Mouse (Mus musculus): ENCODE measurements around the gene Kl. TPM values are rescaled to one million over a fixed set of nuclear protein-coding genes. Genes with fewer than 3 reads are reported as not detected.
A peak's percentile ranks its signal among the peaks of the same experiment; 100 is the strongest.

Gene Kl
- polyA plus RNA-seq, 1 experiment from 2014 or later: 0.25 TPM

DNA sequence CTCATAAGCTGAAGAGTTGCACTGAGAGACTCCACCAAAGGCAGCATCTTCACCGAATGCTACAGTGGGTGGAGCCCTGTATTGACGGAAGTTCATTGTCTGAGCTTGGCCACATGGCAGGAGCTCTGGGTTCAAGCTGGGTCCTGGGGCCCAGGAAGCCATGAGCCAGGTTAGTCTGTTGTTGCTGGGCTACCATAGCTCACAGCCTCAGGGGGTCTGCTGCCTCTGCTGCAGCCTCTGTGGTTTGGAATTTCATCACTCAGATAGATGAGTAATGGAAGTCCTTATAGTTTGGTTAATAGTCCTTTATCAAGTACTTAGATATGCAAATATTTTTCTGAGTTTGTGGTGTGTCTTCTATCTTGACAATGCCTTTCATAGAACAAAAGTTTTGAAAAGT lies 32.4 kb upstream of the Kl start:
- Histone ChIP-seq H3K4me2 (ENCODE audit: low read depth, low read length) (no peak overlapping the region), H3K4me3 (ENCODE audit: low read length) (no peak overlapping the region), H3K9me3 (ENCODE audit: control insufficient read depth, low read length) (no peaks in the 10 kb centered on the region), H3K27ac (ENCODE audit: low read length) (no peak overlapping the region), H3K27me3 (ENCODE audit: control insufficient read depth, insufficient read depth, low read depth, low read length) (no peaks in the 10 kb centered on the region), H3K36me3 (ENCODE audit: control insufficient read depth, insufficient read depth, low read length) (no peaks in the 10 kb centered on the region), H3K4me1 (replicated peaks; ENCODE audit: control insufficient read depth, insufficient read depth, low read length) (no peaks in the 10 kb centered on the region), H3K9ac (ENCODE audit: low read length) (no peak overlapping the region)
- WGBS: 73% methylated on average over 2 of the region's 2 CpGs
- ATAC-seq (ENCODE audit: low read depth): no peak

GRCm38 (mm10) chr5:150929406-150929805 lies 23.0 kb upstream of the Kl start:
- Histone ChIP-seq H3K27ac (ENCODE audit: low read length) (no peak overlapping the region), H3K36me3 (ENCODE audit: control insufficient read depth, insufficient read depth, low read length) (no peaks in the 10 kb centered on the region), H3K4me2 (ENCODE audit: low read depth, low read length) (no peak overlapping the region), H3K4me1 (replicated peaks; ENCODE audit: control insufficient read depth, insufficient read depth, low read length) (no peaks in the 10 kb centered on the region), H3K9ac (ENCODE audit: low read length) (no peak overlapping the region), H3K4me3 (ENCODE audit: low read length) (no peak overlapping the region), H3K9me3 (ENCODE audit: control insufficient read depth, low read length) (no peaks in the 10 kb centered on the region), H3K27me3 (ENCODE audit: control insufficient read depth, insufficient read depth, low read depth, low read length) (no peaks in the 10 kb centered on the region)
- ATAC-seq (ENCODE audit: low read depth): no peak
- WGBS: 75% methylated on average over 2 of the region's 2 CpGs

DNA sequence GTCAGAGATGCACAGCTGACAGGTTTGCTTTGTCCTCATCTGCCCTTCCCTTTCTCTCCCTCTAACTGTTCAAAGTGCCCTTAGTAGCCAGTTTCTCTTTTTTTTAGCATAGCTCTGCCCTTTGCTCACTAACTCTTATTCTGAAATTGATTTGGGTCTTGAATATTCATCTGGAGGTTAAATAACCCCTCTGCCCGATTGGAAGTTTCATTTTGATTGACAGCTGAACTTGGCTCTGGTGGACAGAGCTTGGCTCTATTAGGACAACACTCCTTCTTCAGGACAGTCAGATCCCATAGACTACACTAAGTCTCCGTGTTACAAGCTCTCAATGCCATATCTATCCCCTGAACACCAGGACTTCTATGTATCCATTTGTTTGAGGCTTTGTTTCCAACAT lies 19.8 kb upstream of the Kl start:
- no peak overlapping the region for H3K4me2 ChIP-seq (ENCODE audit: low read depth, low read length)
- WGBS: 75% methylated on average over 2 of the region's 2 CpGs
- no peaks in the 10 kb centered on the region for H3K36me3 ChIP-seq (ENCODE audit: control insufficient read depth, insufficient read depth, low read length)
- no peak overlapping the region for H3K27ac ChIP-seq (ENCODE audit: low read length)
- no peak overlapping the region for H3K4me3 ChIP-seq (ENCODE audit: low read length)
- no peak overlapping the region for H3K9ac ChIP-seq (ENCODE audit: low read length)
- no peaks in the 10 kb centered on the region for H3K9me3 ChIP-seq (ENCODE audit: control insufficient read depth, low read length)
- ATAC-seq (ENCODE audit: low read depth): no peak
- H3K4me1 ChIP-seq (replicated peaks; ENCODE audit: control insufficient read depth, insufficient read depth, low read length): peaks cover 8% of the 10 kb centered on the region
- H3K27me3 ChIP-seq (ENCODE audit: control insufficient read depth, insufficient read depth, low read depth, low read length): no peaks in the 10 kb centered on the region

- H3K9me3 ChIP-seq (ENCODE audit: control insufficient read depth, low read length): no peaks in the 10 kb centered on the region
- H3K4me2 ChIP-seq (ENCODE audit: low read depth, low read length): peak overlapping the region; percentile 31
- peaks cover 8% of the 10 kb centered on the region for H3K4me1 ChIP-seq (replicated peaks; ENCODE audit: control insufficient read depth, insufficient read depth, low read length)
- no peak overlapping the region for H3K9ac ChIP-seq (ENCODE audit: low read length)
- H3K27me3 ChIP-seq (ENCODE audit: control insufficient read depth, insufficient read depth, low read depth, low read length): no peaks in the 10 kb centered on the region; the same call in 1 of the 2 replicates
- no peaks in the 10 kb centered on the region for H3K36me3 ChIP-seq (ENCODE audit: control insufficient read depth, insufficient read depth, low read length)
- 23% methylated on average over 5 of the region's 5 CpGs for WGBS
- H3K27ac ChIP-seq (ENCODE audit: low read length): peak overlapping the region; percentile 61
- peak; percentile 68; the same call in 1 of the 2 replicates for ATAC-seq (ENCODE audit: low read depth)
- H3K4me3 ChIP-seq (ENCODE audit: low read length): 0 out of 2 replicates have a peak overlapping the region, but pooled peaks have one; percentile 1
Measured at GRCm38 (mm10) chr5:150936213-150936612, 16.2 kb upstream of the Kl start.

GRCm38 (mm10) chr5:150936807-150937206 lies 15.6 kb upstream of the Kl start:
- H3K27me3 ChIP-seq (ENCODE audit: control insufficient read depth, insufficient read depth, low read depth, low read length): no peaks in the 10 kb centered on the region; the same call in 1 of the 2 replicates
- peak overlapping the region; percentile 61 for H3K27ac ChIP-seq (ENCODE audit: low read length)
- peaks cover 8% of the 10 kb centered on the region for H3K4me1 ChIP-seq (replicated peaks; ENCODE audit: control insufficient read depth, insufficient read depth, low read length)
- H3K9ac ChIP-seq (ENCODE audit: low read length): no peak overlapping the region
- no peaks in the 10 kb centered on the region for H3K36me3 ChIP-seq (ENCODE audit: control insufficient read depth, insufficient read depth, low read length)
- no peaks in the 10 kb centered on the region for H3K9me3 ChIP-seq (ENCODE audit: control insufficient read depth, low read length)
- no peak overlapping the region for H3K4me3 ChIP-seq (ENCODE audit: low read length)
- peak; percentile 91 for ATAC-seq (ENCODE audit: low read depth)
- WGBS: 23% methylated on average over 4 of the region's 4 CpGs
- peak overlapping the region; percentile 31 for H3K4me2 ChIP-seq (ENCODE audit: low read depth, low read length)

GRCm38 (mm10) chr5:150937501-150937900 lies 14.9 kb upstream of the Kl start:
- no peak overlapping the region for H3K27ac ChIP-seq (ENCODE audit: low read length)
- 39% methylated on average over 2 of the region's 2 CpGs for WGBS

GRCm38 (mm10) chr5:150945576-150945975 lies 6.8 kb upstream of the Kl start:
- 92% methylated on average over 2 of the region's 2 CpGs for WGBS

More at GRCm38 (mm10) chr5:150937501-150937900, 14.9 kb upstream of the Kl start:
- no peaks in the 10 kb centered on the region for H3K9me3 ChIP-seq (ENCODE audit: control insufficient read depth, low read length)
- no peaks in the 10 kb centered on the region; the same call in 1 of the 2 replicates for H3K27me3 ChIP-seq (ENCODE audit: control insufficient read depth, insufficient read depth, low read depth, low read length)
- no peak overlapping the region for H3K4me2 ChIP-seq (ENCODE audit: low read depth, low read length)
- ATAC-seq (ENCODE audit: low read depth): no peak; the same call in 1 of the 2 replicates
- no peak overlapping the region for H3K9ac ChIP-seq (ENCODE audit: low read length)
- peaks cover 8% of the 10 kb centered on the region for H3K4me1 ChIP-seq (replicated peaks; ENCODE audit: control insufficient read depth, insufficient read depth, low read length)
- no peaks in the 10 kb centered on the region for H3K36me3 ChIP-seq (ENCODE audit: control insufficient read depth, insufficient read depth, low read length)
- H3K4me3 ChIP-seq (ENCODE audit: low read length): no peak overlapping the region

GRCm38 (mm10) chr5:150949131-150949530 lies 3.3 kb upstream of the Kl start:
- ATAC-seq (ENCODE audit: low read depth): no peak
- H3K9me3 ChIP-seq (ENCODE audit: control insufficient read depth, low read length): no peaks in the 10 kb centered on the region; the same call in 1 of the 2 replicates
- no peak overlapping the region for H3K4me3 ChIP-seq (ENCODE audit: low read length)
- H3K27me3 ChIP-seq (ENCODE audit: control insufficient read depth, insufficient read depth, low read depth, low read length): peaks cover 29% of the 10 kb centered on the region
- H3K27ac ChIP-seq (ENCODE audit: low read length): no peak overlapping the region
- no peaks in the 10 kb centered on the region for H3K36me3 ChIP-seq (ENCODE audit: control insufficient read depth, insufficient read depth, low read length)
- 77% methylated on average over 3 of the region's 3 CpGs for WGBS
- peaks cover 12% of the 10 kb centered on the region for H3K4me1 ChIP-seq (replicated peaks; ENCODE audit: control insufficient read depth, insufficient read depth, low read length)
- H3K4me2 ChIP-seq (ENCODE audit: low read depth, low read length): no peak overlapping the region
- no peak overlapping the region for H3K9ac ChIP-seq (ENCODE audit: low read length)

More at GRCm38 (mm10) chr5:150945576-150945975, 6.8 kb upstream of the Kl start:
- no peaks in the 10 kb centered on the region for H3K27me3 ChIP-seq (ENCODE audit: control insufficient read depth, insufficient read depth, low read depth, low read length)
- no peak overlapping the region for H3K9ac ChIP-seq (ENCODE audit: low read length)
- H3K4me1 ChIP-seq (replicated peaks; ENCODE audit: control insufficient read depth, insufficient read depth, low read length): no peaks in the 10 kb centered on the region
- ATAC-seq (ENCODE audit: low read depth): no peak
- no peaks in the 10 kb centered on the region for H3K36me3 ChIP-seq (ENCODE audit: control insufficient read depth, insufficient read depth, low read length)
- H3K27ac ChIP-seq (ENCODE audit: low read length): no peak overlapping the region
- no peaks in the 10 kb centered on the region; the same call in 1 of the 2 replicates for H3K9me3 ChIP-seq (ENCODE audit: control insufficient read depth, low read length)
- H3K4me3 ChIP-seq (ENCODE audit: low read length): no peak overlapping the region
- H3K4me2 ChIP-seq (ENCODE audit: low read depth, low read length): no peak overlapping the region

GRCm38 (mm10) chr5:150951325-150951724 lies 1.1 kb upstream of the Kl start:
- H3K27ac ChIP-seq (ENCODE audit: low read length): no peak overlapping the region
- H3K4me2 ChIP-seq (ENCODE audit: low read depth, low read length): no peak overlapping the region
- H3K9me3 ChIP-seq (ENCODE audit: control insufficient read depth, low read length): no peaks in the 10 kb centered on the region
- H3K9ac ChIP-seq (ENCODE audit: low read length): no peak overlapping the region
- H3K4me1 ChIP-seq (replicated peaks; ENCODE audit: control insufficient read depth, insufficient read depth, low read length): peaks cover 12% of the 10 kb centered on the region
- 88% methylated on average over 7 of the region's 7 CpGs for WGBS
- H3K36me3 ChIP-seq (ENCODE audit: control insufficient read depth, insufficient read depth, low read length): no peaks in the 10 kb centered on the region
- H3K27me3 ChIP-seq (ENCODE audit: control insufficient read depth, insufficient read depth, low read depth, low read length): peaks cover 33% of the 10 kb centered on the region
- no peak for ATAC-seq (ENCODE audit: low read depth)
- no peak overlapping the region for H3K4me3 ChIP-seq (ENCODE audit: low read length)
